Mouse (Mus musculus) spleen, adult 2 months (tissue): Measurements from ENCODE around the gene Olfr825.
"Not testable (repeated sequence)": the region's sequence is repeated elsewhere in the genome, so short reads cannot be mapped to it uniquely, and the experiment has no call there.

Source experiments
- CTCF ChIP-seq: fragments of 200-500 bp; IDR thresholded peaks from 2 replicates; pipeline ENCODE4 v1.5.1; 2011; ENCODE audit warnings: mild to moderate bottlenecking, inconsistent platforms; ENCODE audit not compliant: insufficient read depth, insufficient read length, insufficient replicate concordance; ENCODE audit errors: extremely low read depth
- POLR2A ChIP-seq: fragments of 200-500 bp; IDR thresholded peaks from 2 replicates; pipeline ENCODE4 v1.6.1; 2011; ENCODE audit warnings: low read depth, low read length, inconsistent platforms

- TF ChIP-seq POLR2A, CTCF: not testable (repeated sequence)
Observed at GRCm38 (mm10) chr10:130115283-130115682, 51.3 kb downstream of the Olfr825 start, which contains the start of gene Olfr823.
